Mouse (Mus musculus): ENCODE data around the gene Etv6.

Gene Etv6

GRCm38 (mm10) chr6:134165012-134165411 is 129.5 kb downstream of the Etv6 start:
- CTCF ChIA-PET, result no interaction called here

GRCm38 (mm10) chr6:134167963-134168362 is 132.5 kb downstream of the Etv6 start:
- CTCF ChIA-PET, result no interaction called here

- CTCF ChIA-PET, result no interaction called here
Measured at GRCm38 (mm10) chr6:134168799-134169198, 133.3 kb downstream of the Etv6 start.

GRCm38 (mm10) chr6:134171235-134171634 is 135.7 kb downstream of the Etv6 start:
- CTCF ChIA-PET, result no interaction called here

GRCm38 (mm10) chr6:134171906-134172728 is 136.6 kb downstream of the Etv6 start:
- CTCF ChIA-PET, result no interaction called here

- CTCF ChIA-PET, result no interaction called here
Measured at GRCm38 (mm10) chr6:134173439-134173838, 137.9 kb downstream of the Etv6 start.

GRCm38 (mm10) chr6:134175059-134175458 is 139.6 kb downstream of the Etv6 start:
- CTCF ChIA-PET, result interaction anchor here (0.7 kb wide), 2 partner anchors 64 to 816 kb away, joined by 3 read pairs; no protein-coding TSS in a partner anchor

- CTCF ChIA-PET, result interaction anchor here (0.6 to 0.7 kb wide), 2 partner anchors 100 to 377 kb away, joined by 3 read pairs; no protein-coding TSS in a partner anchor
Measured at GRCm38 (mm10) chr6:134177196-134177595, 141.7 kb downstream of the Etv6 start.

- CTCF ChIA-PET, result no interaction called here
Measured at GRCm38 (mm10) chr6:134182301-134182948, 146.9 kb downstream of the Etv6 start.

- CTCF ChIA-PET, result no interaction called here
Measured at GRCm38 (mm10) chr6:134183592-134184342, 148.3 kb downstream of the Etv6 start.

- CTCF ChIA-PET, result interaction anchor here (0.6 kb wide), 1 partner anchor 32 kb away, joined by 4 read pairs; no protein-coding TSS in a partner anchor
Measured at GRCm38 (mm10) chr6:134186286-134186903, 150.9 kb downstream of the Etv6 start.

- CTCF ChIA-PET, result interaction anchor here (0.7 kb wide), 2 partner anchors 51 to 188 kb away, joined by 3 read pairs; no protein-coding TSS in a partner anchor
Measured at GRCm38 (mm10) chr6:134188719-134189118, 153.2 kb downstream of the Etv6 start.

- CTCF ChIA-PET, result interaction anchor here (0.7 kb wide), 2 partner anchors 51 to 189 kb away, joined by 3 read pairs; no protein-coding TSS in a partner anchor
Measured at GRCm38 (mm10) chr6:134189174-134189573, 153.7 kb downstream of the Etv6 start.

GRCm38 (mm10) chr6:134189575-134190132 is 154.2 kb downstream of the Etv6 start:
- CTCF ChIA-PET, result interaction anchor here (0.7 kb wide), 1 partner anchor 189 kb away, joined by 3 read pairs; no protein-coding TSS in a partner anchor

- CTCF ChIA-PET, result no interaction called here
Measured at GRCm38 (mm10) chr6:134190597-134191278, 155.2 kb downstream of the Etv6 start.

- CTCF ChIA-PET, result no interaction called here
Measured at GRCm38 (mm10) chr6:134192710-134193109, 157.2 kb downstream of the Etv6 start.

GRCm38 (mm10) chr6:134199895-134200294 is 164.4 kb downstream of the Etv6 start:
- CTCF ChIA-PET, result no interaction called here

GRCm38 (mm10) chr6:134200577-134200976 is 165.1 kb downstream of the Etv6 start:
- CTCF ChIA-PET, result no interaction called here

- CTCF ChIA-PET, result no interaction called here
Measured at GRCm38 (mm10) chr6:134202176-134202575, 166.7 kb downstream of the Etv6 start.

- CTCF ChIA-PET, result no interaction called here
Measured at GRCm38 (mm10) chr6:134205163-134205562, 169.7 kb downstream of the Etv6 start.

GRCm38 (mm10) chr6:134205726-134206125 is 170.2 kb downstream of the Etv6 start:
- CTCF ChIA-PET, result no interaction called here
